Mouse (Mus musculus) cortical plate, adult 2 months (tissue): Measurements from ENCODE around the gene Spice1.

Source experiments
- CTCF ChIP-seq: fragments of 200-500 bp; IDR thresholded peaks from 2 replicates; pipeline ENCODE4 v1.5.1; 2011; ENCODE audit warnings: mild to moderate bottlenecking, control low read depth, low read length; ENCODE audit not compliant: insufficient read depth; ENCODE audit errors: extremely low read depth
- POLR2A ChIP-seq: fragments of 200-500 bp; IDR thresholded peaks from 2 replicates; pipeline ENCODE4 v1.6.1; 2011; ENCODE audit warnings: mild to moderate bottlenecking, low read length, control low read depth; ENCODE audit not compliant: insufficient read depth; ENCODE audit errors: extremely low read depth

DNA sequence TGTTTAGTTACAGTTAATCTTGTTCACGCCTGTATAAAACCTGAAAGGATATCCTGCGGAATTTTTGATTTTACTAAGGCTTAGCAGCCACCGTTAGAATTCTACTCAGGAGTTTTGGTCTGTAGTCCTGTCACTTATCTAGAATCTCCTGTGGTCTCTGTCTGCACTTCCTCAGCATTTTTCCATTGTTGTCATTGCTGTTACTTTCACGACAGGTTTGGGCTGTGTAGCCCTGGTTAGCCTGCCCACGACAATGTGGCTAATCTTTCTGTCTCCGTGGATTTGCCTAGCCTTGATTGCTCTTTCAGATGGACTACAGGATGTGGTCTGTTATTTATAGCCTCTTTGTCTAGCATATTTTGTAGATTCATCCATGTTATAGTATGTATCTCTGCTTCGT, 9.4 kb downstream of the Spice1 start:
- TF ChIP-seq POLR2A (no peak), CTCF (no peak)
